Mouse (Mus musculus) limb, embryonic 10.5 days (tissue): ENCODE data around the gene Tfap2d. TPM values are rescaled to one million over a fixed set of nuclear protein-coding genes. Genes with fewer than 3 reads are reported as not detected.

Experiments
- DNase-seq: peaks from one replicate; pipeline ENCODE4 v3.0.0-alpha.2; 2017; ENCODE audit warnings: low spot score
- H3K27ac ChIP-seq: fragments of 300-500 bp; sonication (generic); 2 replicates; pipeline ENCODE4 v1.5.1; 2016; ENCODE audit warnings: mild to moderate bottlenecking
- H3K27me3 ChIP-seq: fragments of 300-500 bp; sonication (generic); 2 replicates; pipeline ENCODE4 v1.6.1; 2016; ENCODE audit warnings: low read depth, mild to moderate bottlenecking; ENCODE audit not compliant: poor library complexity, severe bottlenecking
- H3K36me3 ChIP-seq: fragments of 300-500 bp; sonication (generic); 2 replicates; pipeline ENCODE4 v1.6.1; 2016; ENCODE audit warnings: mild to moderate bottlenecking, moderate library complexity
- H3K4me1 ChIP-seq: fragments of 300-500 bp; sonication (generic); 2 replicates; pipeline ENCODE4 v1.6.1; 2016
- H3K4me3 ChIP-seq: fragments of 300-500 bp; sonication (generic); 2 replicates; pipeline ENCODE4 v1.5.1; 2016; ENCODE audit warnings: mild to moderate bottlenecking, moderate library complexity
- H3K9me3 ChIP-seq: fragments of 300-500 bp; sonication (generic); replicated peaks from 2 replicates; pipeline ENCODE4 v1.6.1; 2016; ENCODE audit warnings: mild to moderate bottlenecking
- WGBS: fragments of 180-500 bp; shearing (Covaris S2); methylation state at CpG from one replicate; pipeline ENCODE4 v1.1.7; 2016; 5-methylcytosine and 5-hydroxymethylcytosine counted together
- polyA plus RNA-seq: library from polyadenylated mRNA; unstranded; fragments of >200 nt; fragmentation: Nextera tagmentation; extraction: Ambion mirVana; gene quantifications from 2 replicates; pipeline ENCODE4 v1.2.1, GENCODE M21; 2016

The Tfap2d gene
- polyA plus RNA-seq, 1 experiment from 2014 or later, result not detected

GRCm38 (mm10) chr1:19111020-19111419, 8.2 kb downstream of the Tfap2d start:
- no peaks in the 10 kb centered on the region for H3K36me3 ChIP-seq
- no peak overlapping the region for H3K27ac ChIP-seq
- no peaks in the 10 kb centered on the region for H3K4me1 ChIP-seq
- WGBS, result under 1% methylated on average over 22 of the region's 22 CpGs
- H3K9me3 ChIP-seq, result no peaks in the 10 kb centered on the region
- DNase-seq, result no peak
- H3K4me3 ChIP-seq, result no peak overlapping the region
- peaks cover 80% of the 10 kb centered on the region for H3K27me3 ChIP-seq

GRCm38 (mm10) chr1:19178742-19179397, 76.0 kb downstream of the Tfap2d start:
- H3K27ac ChIP-seq, result no peak overlapping the region

GRCm38 (mm10) chr1:19205649-19206048, 102.8 kb downstream of the Tfap2d start:
- Histone ChIP-seq H3K9me3 (no peaks in the 10 kb centered on the region), H3K36me3 (no peaks in the 10 kb centered on the region), H3K27ac (no peak overlapping the region), H3K4me3 (peak overlapping the region; percentile 37), H3K4me1 (peaks cover 3% of the 10 kb centered on the region; the same call in 1 of the 2 replicates), H3K27me3 (peaks cover 47% of the 10 kb centered on the region)
- DNase-seq, result peak; percentile 73
- WGBS, result 2% methylated on average over 12 of the region's 12 CpGs

More at GRCm38 (mm10) chr1:19178742-19179397, 76.0 kb downstream of the Tfap2d start:
- H3K36me3 ChIP-seq, result no peaks in the 10 kb centered on the region
- no peaks in the 10 kb centered on the region for H3K4me1 ChIP-seq
- 8% methylated on average over 4 of the region's 4 CpGs for WGBS
- H3K27me3 ChIP-seq, result no peaks in the 10 kb centered on the region
- no peak overlapping the region for H3K4me3 ChIP-seq
- DNase-seq, result no peak
- H3K9me3 ChIP-seq, result no peaks in the 10 kb centered on the region

- Histone ChIP-seq H3K4me3 (peak overlapping the region; percentile 37), H3K27me3 (peaks cover 52% of the 10 kb centered on the region)
These were observed 103.4 kb downstream of the Tfap2d start for GRCm38 (mm10) chr1:19206194-19206593.

GRCm38 (mm10) chr1:19207611-19208010, 104.8 kb downstream of the Tfap2d start:
- WGBS, result 4% methylated on average over 4 of the region's 4 CpGs
- no peaks in the 10 kb centered on the region for H3K9me3 ChIP-seq
- no peak overlapping the region for H3K4me3 ChIP-seq
- no peak overlapping the region for H3K27ac ChIP-seq
- DNase-seq, result no peak
- peaks cover 3% of the 10 kb centered on the region; the same call in 1 of the 2 replicates for H3K4me1 ChIP-seq
- no peaks in the 10 kb centered on the region for H3K36me3 ChIP-seq
- H3K27me3 ChIP-seq, result peaks cover 66% of the 10 kb centered on the region

More at GRCm38 (mm10) chr1:19206194-19206593, 103.4 kb downstream of the Tfap2d start:
- Histone ChIP-seq H3K36me3 (no peaks in the 10 kb centered on the region), H3K27ac (no peak overlapping the region), H3K4me1 (peaks cover 3% of the 10 kb centered on the region; the same call in 1 of the 2 replicates), H3K9me3 (no peaks in the 10 kb centered on the region)
- 2% methylated on average over 7 of the region's 7 CpGs for WGBS
- DNase-seq, result peak; percentile 31

GRCm38 (mm10) chr1:19208641-19209358, 106.0 kb downstream of the Tfap2d start, which contains the start of gene Tfap2b:
TSS of gene Tfap2b (plus strand) at chr1:19208914.
- DNase-seq, result peak; percentile 49
- peak within 1 kb of the TSS; percentile 81 for H3K27ac ChIP-seq

GRCm38 (mm10) chr1:19209359-19209745, 106.5 kb downstream of the Tfap2d start:
- peaks cover 3% of the 10 kb centered on the region for H3K4me1 ChIP-seq
- DNase-seq, result peak; percentile 31
- WGBS, result 2% methylated on average over 10 of the region's 10 CpGs
- H3K4me3 ChIP-seq, result peak overlapping the region; percentile 47
- peaks cover 84% of the 10 kb centered on the region for H3K27me3 ChIP-seq
- peak overlapping the region; percentile 81; the same call in 1 of the 2 replicates for H3K27ac ChIP-seq
- H3K36me3 ChIP-seq, result no peaks in the 10 kb centered on the region
- H3K9me3 ChIP-seq, result no peaks in the 10 kb centered on the region

More at GRCm38 (mm10) chr1:19208641-19209358, 106.0 kb downstream of the Tfap2d start, which contains the start of gene Tfap2b:
- Histone ChIP-seq H3K4me3 (peak within 1 kb of the TSS; percentile 47), H3K4me1 (peaks cover 3% of the 10 kb centered on the region; the same call in 1 of the 2 replicates), H3K36me3 (no peaks in the 10 kb centered on the region), H3K9me3 (no peaks in the 10 kb centered on the region), H3K27me3 (peaks cover 78% of the 10 kb centered on the region)
- WGBS, result 2% methylated on average over 26 of the region's 26 CpGs

- peak; percentile 69 for DNase-seq
- H3K9me3 ChIP-seq, result no peaks in the 10 kb centered on the region
- H3K27ac ChIP-seq, result peak overlapping the region; percentile 81
- WGBS, result under 1% methylated on average over 31 of the region's 31 CpGs
- peak overlapping the region; percentile 47 for H3K4me3 ChIP-seq
- peaks cover 88% of the 10 kb centered on the region for H3K27me3 ChIP-seq
- peaks cover 3% of the 10 kb centered on the region for H3K4me1 ChIP-seq
- no peaks in the 10 kb centered on the region for H3K36me3 ChIP-seq
These were observed 107.0 kb downstream of the Tfap2d start for GRCm38 (mm10) chr1:19209776-19210175.

- Histone ChIP-seq H3K27ac (peak overlapping the region; percentile 81), H3K27me3 (peaks cover 94% of the 10 kb centered on the region), H3K9me3 (no peaks in the 10 kb centered on the region), H3K36me3 (no peaks in the 10 kb centered on the region), H3K4me3 (peak overlapping the region; percentile 47), H3K4me1 (peaks cover 3% of the 10 kb centered on the region)
- peak; percentile 61 for DNase-seq
- under 1% methylated on average over 30 of the region's 30 CpGs for WGBS
These were observed 107.6 kb downstream of the Tfap2d start for GRCm38 (mm10) chr1:19210215-19211032.

GRCm38 (mm10) chr1:19211033-19211405, 108.2 kb downstream of the Tfap2d start:
- peak; percentile 37 for DNase-seq
- no peaks in the 10 kb centered on the region for H3K9me3 ChIP-seq

GRCm38 (mm10) chr1:19211546-19212154, 108.8 kb downstream of the Tfap2d start:
- H3K9me3 ChIP-seq, result no peaks in the 10 kb centered on the region
- 1% methylated on average over 15 of the region's 15 CpGs for WGBS
- peak overlapping the region; percentile 30 for H3K4me3 ChIP-seq
- no peaks in the 10 kb centered on the region for H3K36me3 ChIP-seq
- peaks cover 3% of the 10 kb centered on the region for H3K4me1 ChIP-seq
- 0 out of 2 replicates have a peak overlapping the region, but pooled peaks have one; percentile 30 for H3K27ac ChIP-seq
- DNase-seq, result peak; percentile 57
- H3K27me3 ChIP-seq, result peaks cover 100% of the 10 kb centered on the region

More at GRCm38 (mm10) chr1:19211033-19211405, 108.2 kb downstream of the Tfap2d start:
- under 1% methylated on average over 8 of the region's 8 CpGs for WGBS
- Histone ChIP-seq H3K36me3 (no peaks in the 10 kb centered on the region), H3K27me3 (peaks cover 97% of the 10 kb centered on the region), H3K4me1 (peaks cover 3% of the 10 kb centered on the region), H3K4me3 (peak overlapping the region; percentile 47), H3K27ac (peak overlapping the region; percentile 81)

GRCm38 (mm10) chr1:19212691-19213090, 109.9 kb downstream of the Tfap2d start:
- Histone ChIP-seq H3K9me3 (no peaks in the 10 kb centered on the region), H3K4me3 (peak overlapping the region; percentile 31), H3K4me1 (peaks cover 12% of the 10 kb centered on the region), H3K27ac (peak overlapping the region; percentile 61), H3K27me3 (peaks cover 100% of the 10 kb centered on the region), H3K36me3 (no peaks in the 10 kb centered on the region)
- 0% methylated on average over 4 of the region's 4 CpGs for WGBS
- DNase-seq, result peak; percentile 37
